Mouse (Mus musculus) ovary, adult 2 months (tissue): ENCODE data around the gene Gm136. TPM values are rescaled to one million over a fixed set of nuclear protein-coding genes. Genes with fewer than 3 reads are reported as not detected.

ENCODE experiments used
- polyA plus RNA-seq: library from polyadenylated mRNA; depleted of rRNA; stranded (reverse); fragments of >200 nt; gene quantifications from 2 replicates; pipeline ENCODE4 v1.2.3, GENCODE M21; 2012; rRNA removed

Gene Gm136
- polyA plus RNA-seq, result not detected in 2 replicates

DNA sequence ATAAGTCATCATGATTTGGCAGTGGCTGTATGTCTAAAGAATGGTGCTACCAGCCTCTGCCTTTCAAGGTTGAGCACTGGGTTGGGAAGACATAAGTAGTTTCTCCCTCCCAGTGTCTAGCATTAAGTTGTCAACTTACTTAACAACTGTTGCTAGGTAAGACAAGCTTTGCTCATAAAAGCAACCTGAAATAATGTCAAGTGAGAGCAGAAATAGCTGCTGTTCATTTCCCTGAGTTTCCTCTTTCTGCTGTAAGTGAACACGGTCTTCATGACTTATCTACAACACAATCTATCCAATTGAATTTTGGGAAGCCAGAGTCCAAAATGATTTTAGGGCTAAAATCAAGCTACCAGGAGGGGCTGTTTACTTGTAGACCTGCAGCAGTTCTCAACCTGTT lies at the start of gene Gm136:
Gene Gm136 (minus strand): TSS at position 101 of the 400 bp plus-strand sequence.

DNA sequence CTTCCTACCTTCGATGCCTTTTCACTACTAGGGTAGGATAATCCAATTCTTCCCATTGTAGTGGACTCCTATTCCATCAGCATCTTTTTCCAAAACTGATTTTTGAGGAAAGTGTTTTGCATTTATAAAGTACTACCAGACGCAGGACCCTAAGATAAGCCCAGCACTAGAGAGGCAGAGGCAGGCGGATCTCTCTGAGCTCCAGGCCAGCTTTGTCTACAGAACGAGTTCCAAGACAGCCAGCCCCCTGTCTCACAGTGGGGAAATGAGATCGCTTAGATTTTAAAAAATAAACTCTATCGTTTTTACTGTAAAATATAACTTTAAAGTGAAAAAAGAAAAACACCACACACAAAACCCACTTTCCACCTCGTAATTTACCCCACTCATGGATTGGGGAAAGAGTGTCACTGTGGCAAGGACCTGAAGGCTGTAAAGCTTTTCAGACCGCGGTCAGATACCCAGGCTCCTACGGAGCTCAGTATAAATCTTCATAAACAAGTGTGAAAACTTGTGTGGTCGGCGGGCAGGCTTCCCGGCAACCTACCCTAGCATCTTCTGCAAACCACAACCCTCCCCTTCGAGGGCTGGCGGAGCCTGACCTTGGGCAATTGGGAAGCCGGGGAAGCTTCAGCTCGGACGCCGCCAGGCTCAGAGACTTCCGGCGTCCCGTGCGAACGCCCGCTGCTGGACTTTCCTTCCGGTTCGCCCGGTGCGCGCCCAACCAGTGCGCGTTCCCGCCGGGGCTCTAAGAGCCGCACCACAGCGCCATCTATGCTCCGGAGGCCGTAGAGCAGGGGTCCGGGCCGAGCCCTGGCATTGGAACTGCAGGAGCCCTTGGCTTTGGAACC lies 21.8 kb upstream of the Gm136 start, which contains the start of gene Smim8:
Gene Smim8 (minus strand): TSS at position 747 of the 851 bp plus-strand sequence.

DNA sequence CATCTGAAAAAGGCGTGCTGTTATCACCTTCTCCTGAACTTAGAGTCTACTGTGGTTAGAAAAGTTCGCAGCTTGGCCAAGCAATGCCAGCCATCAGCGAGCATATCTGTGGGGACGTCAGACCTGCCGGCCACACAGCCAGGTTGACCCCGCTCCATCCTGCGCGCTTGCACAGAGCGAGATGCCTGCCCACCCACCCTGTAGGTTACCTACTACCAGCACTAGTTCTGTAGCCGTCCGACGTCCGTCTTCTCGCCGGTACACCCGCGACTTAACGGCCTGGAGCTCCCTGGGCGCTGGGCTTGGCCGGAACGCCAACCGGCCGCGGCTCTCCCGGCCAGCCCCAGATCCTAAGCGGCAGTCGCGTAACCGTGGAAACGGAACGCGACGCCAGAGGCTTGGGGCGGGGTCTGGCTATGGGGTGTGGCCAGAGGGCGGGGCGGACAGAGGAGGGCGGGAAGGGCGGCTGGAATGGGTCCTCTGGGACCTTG lies 26.2 kb downstream of the Gm136 start, which contains the start of gene Cfap206:
Gene Cfap206 (minus strand): TSS at position 356 of the 491 bp plus-strand sequence.

Other genes with a start within 250 kb of the Gm136 start
- 25.3 and 53.7 TPM in 2 replicates for gene Akirin2, start 205.3 kb downstream of the Gm136 start, polyA plus RNA-seq
- gene Orc3, start 141.3 kb downstream of the Gm136 start, polyA plus RNA-seq, result 11.4 and 15.6 TPM in 2 replicates
- 5.3 and 7.9 TPM in 2 replicates for gene Rars2, start 141.3 kb downstream of the Gm136 start, polyA plus RNA-seq
- gene Slc35a1, start 68.8 kb downstream of the Gm136 start, polyA plus RNA-seq, result 10.8 and 11.9 TPM in 2 replicates
- 2.4 and 3.6 TPM in 2 replicates for gene Cfap206, start 26.1 kb downstream of the Gm136 start, polyA plus RNA-seq
- 0.29 and 0.46 TPM in 2 replicates for gene Smim8, start 22.2 kb upstream of the Gm136 start, polyA plus RNA-seq
- gene Zfp292, start 126.7 kb upstream of the Gm136 start, polyA plus RNA-seq, result 1.3 and 1.4 TPM in 2 replicates
- gene Cga, start 137.5 kb upstream of the Gm136 start, polyA plus RNA-seq, result not detected in 2 replicates